Mouse (Mus musculus): ENCODE results near the gene Il1f10. TPM values are rescaled to one million over a fixed set of nuclear protein-coding genes. Genes with fewer than 3 reads are reported as not detected.

Gene Il1f10
- polyA plus RNA-seq, 1 experiment from 2014 or later: not detected

- H3K27ac ChIP-seq (ENCODE audit: low read depth): peak overlapping the region; percentile 86
- WGBS (ENCODE audit: insufficient replicate concordance): 21% methylated on average over 6 of the region's 6 CpGs
- H3K9me3 ChIP-seq (ENCODE audit: low read length): no peaks in the 10 kb centered on the region
- ATAC-seq: peak; percentile 93
- peak; percentile 72 for DNase-seq
- no peaks in the 10 kb centered on the region for H3K36me3 ChIP-seq (replicated peaks; ENCODE audit: insufficient read depth, low read length)
- no peak overlapping the region for H3K4me3 ChIP-seq (ENCODE audit: low read depth, low read length)
- peaks cover 12% of the 10 kb centered on the region; the same call in 1 of the 2 replicates for H3K4me1 ChIP-seq (ENCODE audit: insufficient read depth)
- H3K27me3 ChIP-seq (ENCODE audit: insufficient read depth, low read length): no peaks in the 10 kb centered on the region
- TF ChIP-seq EP300 (IDR thresholded peaks at IDR 0.05; ENCODE audit: low read depth) (peak; percentile 47; the same call in 1 of the 2 replicates), CTCF (IDR thresholded peaks at IDR 0.05; ENCODE audit: low read depth) (no peak)
- H3K4me2 ChIP-seq (ENCODE audit: low read depth, low read length): no peak overlapping the region
- H3K9ac ChIP-seq (replicated peaks): no peak overlapping the region
Measured at GRCm38 (mm10) chr2:24311302-24312001, 20.5 kb downstream of the Il1f10 start.

DNA sequence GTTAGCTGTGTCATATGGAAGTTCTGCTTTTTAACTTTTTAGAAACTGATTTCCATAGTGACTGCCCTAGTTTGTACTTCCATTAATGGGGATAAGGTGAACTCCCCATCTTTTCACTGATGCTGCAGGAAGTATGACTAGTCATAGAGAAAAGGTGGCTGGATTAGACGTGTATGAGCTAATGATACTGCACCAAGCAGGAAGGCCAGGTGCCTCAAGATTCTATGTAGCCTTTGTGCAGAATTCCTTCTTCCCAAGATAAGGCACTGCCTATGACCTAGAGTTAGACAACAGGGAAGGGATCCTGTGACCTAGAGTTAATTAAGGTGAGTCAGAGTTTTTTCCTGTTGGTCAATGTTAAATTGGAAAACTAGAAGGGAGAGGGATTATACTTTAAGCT is 25.9 kb downstream of the Il1f10 start:
- Histone ChIP-seq H3K4me2 (ENCODE audit: low read depth, low read length) (no peak overlapping the region), H3K4me1 (ENCODE audit: insufficient read depth) (peaks cover 3% of the 10 kb centered on the region; the same call in 1 of the 2 replicates), H3K27ac (ENCODE audit: low read depth) (no peak overlapping the region), H3K4me3 (ENCODE audit: low read depth, low read length) (no peak overlapping the region), H3K27me3 (ENCODE audit: insufficient read depth, low read length) (no peaks in the 10 kb centered on the region), H3K9ac (replicated peaks) (no peak overlapping the region), H3K9me3 (ENCODE audit: low read length) (no peaks in the 10 kb centered on the region), H3K36me3 (replicated peaks; ENCODE audit: insufficient read depth, low read length) (no peaks in the 10 kb centered on the region)
- ATAC-seq: no peak
- no peak for DNase-seq
- 65% methylated on average over 1 of the region's 1 CpGs for WGBS (ENCODE audit: insufficient replicate concordance)
- no peak for TF ChIP-seq EP300 (IDR thresholded peaks at IDR 0.05; ENCODE audit: low read depth)
- no peak for TF ChIP-seq CTCF (IDR thresholded peaks at IDR 0.05; ENCODE audit: low read depth)

DNA sequence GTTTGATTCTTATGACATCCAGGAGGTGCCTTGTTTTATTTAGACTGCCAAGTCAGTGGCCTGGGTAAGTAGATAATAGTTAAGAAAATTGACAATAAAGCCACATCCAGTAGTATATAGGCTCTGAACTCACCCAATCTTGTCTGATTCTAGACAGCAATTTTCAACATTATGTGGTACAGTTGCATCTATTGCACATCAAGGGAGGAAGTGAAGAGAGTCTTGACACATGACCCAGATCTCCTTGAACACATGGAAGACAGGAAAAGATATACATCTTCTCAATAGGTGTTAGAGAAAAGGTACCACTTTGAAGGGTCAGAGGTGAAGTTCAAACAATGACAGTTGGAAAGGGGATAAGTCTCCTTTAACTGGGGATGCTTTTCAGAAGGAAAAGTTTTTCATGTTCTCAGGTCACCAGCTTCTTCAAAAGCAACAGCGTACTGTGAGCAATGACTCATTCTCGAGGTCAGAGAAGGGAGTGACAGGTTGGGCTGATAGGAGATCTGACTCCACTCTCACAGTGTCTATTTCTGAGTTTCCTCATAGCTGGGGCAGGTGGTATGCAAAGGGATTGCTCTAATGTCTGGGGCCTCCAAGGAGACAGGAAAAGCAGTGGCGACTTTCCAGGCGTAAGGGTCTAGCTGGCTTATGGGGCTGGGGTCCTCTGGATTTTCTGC is 27.1 kb downstream of the Il1f10 start:
- Histone ChIP-seq H3K4me3 (ENCODE audit: low read depth, low read length) (no peak overlapping the region), H3K27me3 (ENCODE audit: insufficient read depth, low read length) (no peaks in the 10 kb centered on the region), H3K27ac (ENCODE audit: low read depth) (peak overlapping the region; percentile 48; the same call in 1 of the 2 replicates), H3K9me3 (ENCODE audit: low read length) (no peaks in the 10 kb centered on the region), H3K4me2 (ENCODE audit: low read depth, low read length) (no peak overlapping the region), H3K9ac (replicated peaks) (no peak overlapping the region), H3K36me3 (replicated peaks; ENCODE audit: insufficient read depth, low read length) (no peaks in the 10 kb centered on the region), H3K4me1 (ENCODE audit: insufficient read depth) (peaks cover 3% of the 10 kb centered on the region; the same call in 1 of the 2 replicates)
- DNase-seq (no peak), ATAC-seq (no peak)
- WGBS (ENCODE audit: insufficient replicate concordance): 55% methylated on average over 4 of the region's 4 CpGs
- TF ChIP-seq EP300 (IDR thresholded peaks at IDR 0.05; ENCODE audit: low read depth) (no peak), CTCF (IDR thresholded peaks at IDR 0.05; ENCODE audit: low read depth) (no peak)

- 21% methylated on average over 3 of the region's 3 CpGs for WGBS (ENCODE audit: insufficient replicate concordance)
- ATAC-seq (peak; percentile 99), DNase-seq (peak; percentile 57)
- Histone ChIP-seq H3K9ac (replicated peaks) (no peak overlapping the region), H3K9me3 (ENCODE audit: low read length) (no peaks in the 10 kb centered on the region), H3K27ac (ENCODE audit: low read depth) (peak overlapping the region; percentile 83), H3K27me3 (ENCODE audit: insufficient read depth, low read length) (no peaks in the 10 kb centered on the region), H3K4me3 (ENCODE audit: low read depth, low read length) (no peak overlapping the region), H3K4me2 (ENCODE audit: low read depth, low read length) (no peak overlapping the region), H3K4me1 (ENCODE audit: insufficient read depth) (peaks cover 18% of the 10 kb centered on the region), H3K36me3 (replicated peaks; ENCODE audit: insufficient read depth, low read length) (no peaks in the 10 kb centered on the region)
- TF ChIP-seq EP300 (IDR thresholded peaks at IDR 0.05; ENCODE audit: low read depth): peak; percentile 55; the same call in 1 of the 2 replicates
- no peak for TF ChIP-seq CTCF (IDR thresholded peaks at IDR 0.05; ENCODE audit: low read depth)
Measured at GRCm38 (mm10) chr2:24335333-24335732, 44.3 kb downstream of the Il1f10 start.

GRCm38 (mm10) chr2:24336545-24336944 is 45.5 kb downstream of the Il1f10 start, which contains the start of gene Il1rn:
Gene Il1rn, plus strand, starts transcription at chr2:24336853.
- Histone ChIP-seq H3K9ac (replicated peaks) (no peak within 1 kb of the TSS), H3K4me2 (ENCODE audit: low read depth, low read length) (no peak within 1 kb of the TSS), H3K36me3 (replicated peaks; ENCODE audit: insufficient read depth, low read length) (no peaks in the 10 kb centered on the region), H3K27me3 (ENCODE audit: insufficient read depth, low read length) (no peaks in the 10 kb centered on the region), H3K9me3 (ENCODE audit: low read length) (no peaks in the 10 kb centered on the region), H3K4me3 (ENCODE audit: low read depth, low read length) (no peak within 1 kb of the TSS), H3K27ac (ENCODE audit: low read depth) (peak within 1 kb of the TSS; percentile 83), H3K4me1 (ENCODE audit: insufficient read depth) (peaks cover 19% of the 10 kb centered on the region)
- DNase-seq: no peak
- no peak for ATAC-seq
- TF ChIP-seq CTCF (IDR thresholded peaks at IDR 0.05; ENCODE audit: low read depth) (no peak), EP300 (IDR thresholded peaks at IDR 0.05; ENCODE audit: low read depth) (no peak)
- 78% methylated on average over 2 of the region's 2 CpGs for WGBS (ENCODE audit: insufficient replicate concordance)

- H3K27me3 ChIP-seq (ENCODE audit: insufficient read depth, low read length): no peaks in the 10 kb centered on the region
- H3K9ac ChIP-seq (replicated peaks): no peak overlapping the region
- H3K4me2 ChIP-seq (ENCODE audit: low read depth, low read length): no peak overlapping the region
- H3K4me1 ChIP-seq (ENCODE audit: insufficient read depth): peaks cover 14% of the 10 kb centered on the region
- no peaks in the 10 kb centered on the region for H3K36me3 ChIP-seq (replicated peaks; ENCODE audit: insufficient read depth, low read length)
- H3K9me3 ChIP-seq (ENCODE audit: low read length): no peaks in the 10 kb centered on the region
- ATAC-seq: no peak
- DNase-seq: no peak
- no peak for TF ChIP-seq CTCF (IDR thresholded peaks at IDR 0.05; ENCODE audit: low read depth)
- no peak for TF ChIP-seq EP300 (IDR thresholded peaks at IDR 0.05; ENCODE audit: low read depth)
- H3K4me3 ChIP-seq (ENCODE audit: low read depth, low read length): no peak overlapping the region
- WGBS (ENCODE audit: insufficient replicate concordance): 40% methylated on average over 3 of the region's 3 CpGs
- no peak overlapping the region for H3K27ac ChIP-seq (ENCODE audit: low read depth)
Measured at GRCm38 (mm10) chr2:24341395-24341885, 50.4 kb downstream of the Il1f10 start.

Other genes starting within 250 kb of the Il1f10 start
- gene Hnmt, start 241.8 kb upstream of the Il1f10 start, polyA plus RNA-seq (2015; fragmentation: Nextera tagmentation; extraction: Ambion mirVana): 0.80 and 0.90 TPM in 2 replicates
- not detected in 2 replicates for gene Tbpl2, start 194.6 kb upstream of the Il1f10 start, polyA plus RNA-seq (2015; fragmentation: Nextera tagmentation; extraction: Ambion mirVana)
- gene Il1f8, start 138.0 kb upstream of the Il1f10 start, polyA plus RNA-seq (2015; fragmentation: Nextera tagmentation; extraction: Ambion mirVana): not detected in 2 replicates
- gene Il1f9, start 104.7 kb upstream of the Il1f10 start, polyA plus RNA-seq (2015; fragmentation: Nextera tagmentation; extraction: Ambion mirVana): 0.53 and 0.68 TPM in 2 replicates
- gene Il1f6, start 75.8 kb upstream of the Il1f10 start, polyA plus RNA-seq (2015; fragmentation: Nextera tagmentation; extraction: Ambion mirVana): not detected in 2 replicates
- gene Il1f5, start 14.2 kb upstream of the Il1f10 start, polyA plus RNA-seq (2015; fragmentation: Nextera tagmentation; extraction: Ambion mirVana): not detected in 2 replicates
- gene Il1rn, start 45.7 kb downstream of the Il1f10 start, polyA plus RNA-seq (2015; fragmentation: Nextera tagmentation; extraction: Ambion mirVana): 17.5 and 19.0 TPM in 2 replicates
- gene Psd4, start 76.4 kb downstream of the Il1f10 start, polyA plus RNA-seq (2015; fragmentation: Nextera tagmentation; extraction: Ambion mirVana): 3.0 and 3.9 TPM in 2 replicates
- 0.25 TPM in 1 of 2 replicates, not detected in the other for gene Pax8, start 184.4 kb downstream of the Il1f10 start, polyA plus RNA-seq (2015; fragmentation: Nextera tagmentation; extraction: Ambion mirVana)

All from liver, postnatal 0 days (tissue).